Mouse (Mus musculus): ENCODE data around the gene Rexo1.

Gene Rexo1

GRCm38 (mm10) chr10:80584642-80585552, 23.5 kb upstream of the Rexo1 start:
- DNase-seq (ENCODE audit: low spot score) = no peak

GRCm38 (mm10) chr10:80584045-80584488, 22.7 kb upstream of the Rexo1 start:
- peak; percentile 73 for DNase-seq (ENCODE audit: low spot score)

GRCm38 (mm10) chr10:80583047-80583446, 21.7 kb upstream of the Rexo1 start:
- DNase-seq (ENCODE audit: low spot score) = no peak

GRCm38 (mm10) chr10:80578911-80579310, 17.6 kb upstream of the Rexo1 start:
- DNase-seq (ENCODE audit: low spot score) = peak; percentile 76

GRCm38 (mm10) chr10:80578131-80578750, 16.9 kb upstream of the Rexo1 start:
- DNase-seq (ENCODE audit: low spot score) = peak; percentile 91

GRCm38 (mm10) chr10:80577195-80578130, 16.1 kb upstream of the Rexo1 start, which contains the start of gene Klf16:
Klf16 (minus strand) TSS chr10:80577321.
- peak; percentile 100 for DNase-seq (ENCODE audit: low spot score)

GRCm38 (mm10) chr10:80576351-80577194, 15.2 kb upstream of the Rexo1 start:
- peak; percentile 85 for DNase-seq (ENCODE audit: low spot score)

GRCm38 (mm10) chr10:80575925-80576324, 14.6 kb upstream of the Rexo1 start:
- DNase-seq (ENCODE audit: low spot score) = no peak

GRCm38 (mm10) chr10:80574896-80575295, 13.5 kb upstream of the Rexo1 start:
- no peak for DNase-seq (ENCODE audit: low spot score)

GRCm38 (mm10) chr10:80573944-80574343, 12.6 kb upstream of the Rexo1 start:
- no peak for DNase-seq (ENCODE audit: low spot score)

GRCm38 (mm10) chr10:80572477-80572876, 11.1 kb upstream of the Rexo1 start:
- no peak for DNase-seq (ENCODE audit: low spot score)

GRCm38 (mm10) chr10:80570871-80571836, 9.8 kb upstream of the Rexo1 start:
- peak; percentile 72 for DNase-seq (ENCODE audit: low spot score)

- no peak for DNase-seq (ENCODE audit: low spot score)
Observed at GRCm38 (mm10) chr10:80570419-80570818, 9.1 kb upstream of the Rexo1 start.

GRCm38 (mm10) chr10:80569664-80570066, 8.3 kb upstream of the Rexo1 start:
- peak; percentile 81 for DNase-seq (ENCODE audit: low spot score)

GRCm38 (mm10) chr10:80568876-80569275, 7.5 kb upstream of the Rexo1 start:
- DNase-seq (ENCODE audit: low spot score) = no peak

GRCm38 (mm10) chr10:80566375-80567092, 5.2 kb upstream of the Rexo1 start:
- DNase-seq (ENCODE audit: low spot score) = peak; percentile 94

GRCm38 (mm10) chr10:80560621-80561020, 739 bp downstream of the Rexo1 start:
- no peak for DNase-seq (ENCODE audit: low spot score)

- DNase-seq (ENCODE audit: low spot score) = no peak
Observed at GRCm38 (mm10) chr10:80559431-80559830, 1.9 kb downstream of the Rexo1 start.

- DNase-seq (ENCODE audit: low spot score) = peak; percentile 96
Observed at GRCm38 (mm10) chr10:80557346-80557965, 3.9 kb downstream of the Rexo1 start.
